Mouse (Mus musculus) stomach, embryonic 15.5 days (tissue): Measurements from ENCODE around the gene Kctd2. TPM values are rescaled to one million over a fixed set of nuclear protein-coding genes. Genes with fewer than 3 reads are reported as not detected.
A peak's percentile ranks its signal among the peaks of the same experiment; 100 is the strongest.
"Not testable (repeated sequence)": the region's sequence is repeated elsewhere in the genome, so short reads cannot be mapped to it uniquely, and the experiment has no call there.

ENCODE experiments used
- ATAC-seq: fragments of 200-750 bp; cut with Nextera tagmentation; 2 replicates; pipeline ENCODE4 v1.8.0; 2017; ENCODE audit warnings: low read depth, moderate number of reproducible peaks, moderate TSS enrichment; ENCODE audit not compliant: insufficient read depth, low FRiP score
- H3K27ac ChIP-seq: fragments of 300-500 bp; sonication (generic); 2 replicates; pipeline ENCODE4 v1.5.1; 2015; ENCODE audit warnings: mild to moderate bottlenecking, inconsistent platforms
- H3K27me3 ChIP-seq: fragments of 300-500 bp; sonication (generic); replicated peaks from 2 replicates; pipeline ENCODE4 v1.6.1; 2015; ENCODE audit warnings: inconsistent platforms
- H3K36me3 ChIP-seq: fragments of 300-500 bp; sonication (generic); 2 replicates; pipeline ENCODE4 v1.6.1; 2015; ENCODE audit warnings: inconsistent platforms
- H3K4me1 ChIP-seq: fragments of 300-500 bp; sonication (generic); 2 replicates; pipeline ENCODE4 v1.6.1; 2015; ENCODE audit warnings: inconsistent platforms
- H3K4me2 ChIP-seq: fragments of 300-500 bp; sonication (generic); 2 replicates; pipeline ENCODE4 v1.6.1; 2015; ENCODE audit warnings: mild to moderate bottlenecking, inconsistent platforms
- H3K4me3 ChIP-seq: fragments of 300-500 bp; sonication (generic); replicated peaks from 2 replicates; pipeline ENCODE4 v1.5.1; 2015; ENCODE audit warnings: inconsistent platforms
- H3K9ac ChIP-seq: fragments of 300-500 bp; sonication (generic); 2 replicates; pipeline ENCODE4 v1.6.1; 2015; ENCODE audit warnings: inconsistent platforms
- H3K9me3 ChIP-seq: fragments of 300-500 bp; sonication (generic); 2 replicates; pipeline ENCODE4 v1.6.1; 2016; ENCODE audit warnings: inconsistent platforms
- WGBS: fragments of 180-500 bp; shearing (Covaris S2); methylation state at CpG from one replicate; pipeline ENCODE4 v1.1.7; 2015; 5-methylcytosine and 5-hydroxymethylcytosine counted together
- polyA plus RNA-seq: library from polyadenylated mRNA; unstranded; fragments of >200 nt; fragmentation: Nextera tagmentation; extraction: Ambion mirVana; gene quantifications from 2 replicates; pipeline ENCODE4 v1.2.1, GENCODE M21; 2015

Gene Kctd2
- polyA plus RNA-seq, 1 experiment from 2014 or later, result 15.6 TPM

GRCm38 (mm10) chr11:115381743-115382539, 38.0 kb upstream of the Kctd2 start, which contains the start of gene Cdr2l:
Gene Cdr2l, plus strand, starts transcription at chr11:115381916.
- Histone ChIP-seq H3K9ac (peak within 1 kb of the TSS; percentile 76), H3K4me1 (peaks cover 27% of the 10 kb centered on the region), H3K27ac (peak within 1 kb of the TSS; percentile 84), H3K9me3 (no peaks in the 10 kb centered on the region), H3K4me2 (peak within 1 kb of the TSS; percentile 78), H3K27me3 (no peaks in the 10 kb centered on the region), H3K36me3 (no peaks in the 10 kb centered on the region), H3K4me3 (peak within 1 kb of the TSS; percentile 74)
- ATAC-seq, result peak; percentile 89
- under 1% methylated on average over 74 of the region's 76 CpGs for WGBS

DNA sequence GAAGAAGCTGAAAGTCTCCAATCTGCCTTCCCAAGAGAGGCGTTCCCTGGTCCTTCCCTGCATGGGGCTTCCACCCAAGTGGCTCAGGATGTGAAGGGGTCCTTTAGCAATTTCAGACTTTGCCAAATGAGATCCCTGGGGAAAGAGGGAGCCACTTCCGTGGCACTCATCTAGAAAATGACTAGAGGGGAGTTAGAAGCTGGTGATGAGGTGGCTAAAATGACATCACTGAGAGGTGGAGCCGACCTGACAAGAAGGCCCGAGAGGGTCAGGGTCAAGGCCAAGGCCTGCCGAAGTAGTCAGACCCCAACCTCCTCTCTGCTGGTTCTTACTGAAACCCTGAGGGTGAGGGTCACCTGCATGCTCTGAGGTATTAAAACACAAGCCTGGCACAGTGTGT, 37.0 kb upstream of the Kctd2 start:
- Histone ChIP-seq H3K27ac (no peak overlapping the region), H3K9ac (0 out of 2 replicates have a peak overlapping the region, but pooled peaks have one; percentile 76)
- 26% methylated on average over 5 of the region's 5 CpGs for WGBS

DNA sequence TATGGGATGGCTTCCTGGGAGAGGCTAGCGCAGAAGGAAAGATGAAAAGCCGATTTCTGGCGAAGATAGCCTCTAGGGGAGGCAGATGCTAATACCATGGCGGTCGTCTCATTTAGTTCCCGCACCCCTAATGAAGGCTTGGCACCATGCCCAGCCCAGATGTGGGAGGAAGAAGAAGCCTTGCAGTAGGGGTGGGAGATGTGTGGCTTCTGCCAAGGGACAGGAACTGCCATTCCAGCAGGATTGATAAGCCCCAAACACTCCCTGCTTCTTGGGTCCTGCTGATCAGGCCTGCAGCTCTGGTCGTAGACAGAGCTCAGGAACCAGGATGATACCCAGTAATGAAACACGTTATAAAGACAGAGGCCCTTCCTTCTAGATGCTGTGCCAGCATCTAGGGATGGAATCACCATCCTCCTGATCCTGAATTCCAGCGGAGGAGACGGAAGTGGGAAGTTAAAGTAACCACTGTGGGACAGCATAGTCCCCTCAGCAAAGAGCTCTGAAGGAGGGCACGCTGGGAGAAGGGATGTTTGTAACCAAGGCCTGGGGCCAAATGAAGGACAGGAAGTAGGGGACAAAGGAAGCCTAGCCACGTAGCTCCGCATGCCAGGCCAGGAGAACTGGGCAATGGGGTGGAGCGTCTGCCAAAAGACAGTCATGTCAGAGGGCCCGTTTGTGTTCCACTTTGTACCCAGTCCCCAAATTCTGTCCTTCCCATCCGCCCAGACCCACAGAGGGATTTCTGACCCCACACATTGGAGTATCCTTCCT, 36.0 kb upstream of the Kctd2 start:
- H3K4me3 ChIP-seq, result peak overlapping the region; percentile 74; the same call in 1 of the 2 replicates
- H3K27me3 ChIP-seq, result no peaks in the 10 kb centered on the region
- H3K4me1 ChIP-seq, result peaks cover 27% of the 10 kb centered on the region
- no peak overlapping the region for H3K9ac ChIP-seq
- peak overlapping the region; percentile 78 for H3K4me2 ChIP-seq
- peak overlapping the region; percentile 48 for H3K27ac ChIP-seq
- no peaks in the 10 kb centered on the region for H3K9me3 ChIP-seq
- no peaks in the 10 kb centered on the region for H3K36me3 ChIP-seq
- 53% methylated on average over 16 of the region's 16 CpGs for WGBS
- ATAC-seq, result no peak

More for the DNA sequence above, 37.0 kb upstream of the Kctd2 start:
- H3K4me1 ChIP-seq, result peaks cover 27% of the 10 kb centered on the region
- ATAC-seq, result no peak
- no peaks in the 10 kb centered on the region for H3K9me3 ChIP-seq
- no peaks in the 10 kb centered on the region for H3K36me3 ChIP-seq
- H3K27me3 ChIP-seq, result no peaks in the 10 kb centered on the region
- H3K4me3 ChIP-seq, result peak overlapping the region; percentile 74
- H3K4me2 ChIP-seq, result peak overlapping the region; percentile 78

GRCm38 (mm10) chr11:115384587-115384986, 35.3 kb upstream of the Kctd2 start:
- no peaks in the 10 kb centered on the region for H3K9me3 ChIP-seq
- H3K4me3 ChIP-seq, result no peak overlapping the region
- H3K4me2 ChIP-seq, result 0 out of 2 replicates have a peak overlapping the region, but pooled peaks have one; percentile 78
- no peak for ATAC-seq
- H3K27me3 ChIP-seq, result no peaks in the 10 kb centered on the region
- no peak overlapping the region for H3K9ac ChIP-seq
- peaks cover 27% of the 10 kb centered on the region for H3K4me1 ChIP-seq
- WGBS, result 80% methylated on average over 5 of the region's 5 CpGs
- no peak overlapping the region for H3K27ac ChIP-seq
- no peaks in the 10 kb centered on the region for H3K36me3 ChIP-seq

DNA sequence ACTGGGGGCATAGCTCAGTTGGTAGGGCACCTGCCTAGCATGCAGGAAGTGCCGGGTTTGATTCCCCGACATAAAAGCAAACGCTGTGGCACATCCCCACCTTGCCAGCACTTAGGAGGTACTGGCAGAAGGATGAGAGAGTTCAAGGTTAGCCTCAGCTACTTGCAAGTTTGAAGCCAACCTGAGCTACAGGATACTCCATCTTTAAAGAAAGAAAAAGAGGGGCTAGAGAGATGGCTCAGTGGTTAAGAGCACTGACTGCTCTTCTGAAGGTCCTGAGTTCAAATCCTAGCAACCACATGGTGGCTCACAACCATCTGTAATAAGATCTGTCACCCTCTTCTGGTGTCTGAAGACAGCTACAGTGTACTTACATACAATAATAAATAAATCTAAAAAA, 33.1 kb upstream of the Kctd2 start:
- not testable (repeated sequence) for H3K27me3 ChIP-seq, H3K4me3 ChIP-seq, H3K9ac ChIP-seq, H3K27ac ChIP-seq, H3K9me3 ChIP-seq, H3K36me3 ChIP-seq, H3K4me2 ChIP-seq, ATAC-seq
- WGBS, result 89% methylated on average over 3 of the region's 3 CpGs
- peaks cover 23% of the 10 kb centered on the region for H3K4me1 ChIP-seq

GRCm38 (mm10) chr11:115391358-115391757, 28.6 kb upstream of the Kctd2 start:
- 92% methylated on average over 7 of the region's 7 CpGs for WGBS

DNA sequence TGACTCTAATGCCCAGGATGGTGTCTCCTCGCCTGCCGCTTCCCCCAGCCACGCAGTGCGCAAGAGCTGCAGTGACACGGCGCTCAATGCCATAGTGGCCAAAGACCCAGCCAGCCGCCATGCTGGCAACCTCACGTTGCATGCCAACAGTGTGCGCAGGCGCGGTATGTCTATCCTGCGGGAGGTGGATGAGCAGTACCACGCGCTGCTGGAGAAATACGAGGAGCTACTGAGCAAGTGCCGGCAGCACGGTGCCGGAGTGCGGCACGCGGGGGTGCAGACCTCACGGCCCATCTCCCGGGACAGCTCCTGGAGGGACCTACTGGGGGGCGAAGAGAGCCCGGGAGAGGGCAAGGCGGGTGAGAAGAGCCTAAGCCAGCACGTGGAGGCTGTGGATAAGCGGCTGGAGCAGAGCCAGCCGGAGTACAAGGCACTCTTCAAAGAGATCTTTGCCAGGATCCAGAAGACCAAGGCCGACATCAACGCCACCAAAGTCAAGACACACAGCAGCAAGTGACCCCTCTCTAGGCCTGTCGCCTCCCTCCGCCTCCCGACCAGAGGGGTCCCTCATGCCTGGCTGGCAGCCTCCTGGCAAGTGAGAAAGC, 26.1 kb upstream of the Kctd2 start:
- Histone ChIP-seq H3K36me3 (peaks cover 11% of the 10 kb centered on the region), H3K4me1 (no peaks in the 10 kb centered on the region), H3K27ac (no peak overlapping the region), H3K4me2 (peak overlapping the region; percentile 5; the same call in 1 of the 2 replicates), H3K4me3 (no peak overlapping the region), H3K27me3 (no peaks in the 10 kb centered on the region), H3K9ac (no peak overlapping the region), H3K9me3 (no peaks in the 10 kb centered on the region)
- ATAC-seq, result peak; percentile 43; the same call in 1 of the 2 replicates
- 63% methylated on average over 34 of the region's 34 CpGs for WGBS

More at GRCm38 (mm10) chr11:115391358-115391757, 28.6 kb upstream of the Kctd2 start:
- H3K4me3 ChIP-seq, result no peak overlapping the region
- H3K36me3 ChIP-seq, result peaks cover 11% of the 10 kb centered on the region
- H3K4me2 ChIP-seq, result no peak overlapping the region
- no peaks in the 10 kb centered on the region for H3K9me3 ChIP-seq
- ATAC-seq, result no peak
- H3K9ac ChIP-seq, result no peak overlapping the region
- no peak overlapping the region for H3K27ac ChIP-seq
- H3K4me1 ChIP-seq, result no peaks in the 10 kb centered on the region
- H3K27me3 ChIP-seq, result no peaks in the 10 kb centered on the region

DNA sequence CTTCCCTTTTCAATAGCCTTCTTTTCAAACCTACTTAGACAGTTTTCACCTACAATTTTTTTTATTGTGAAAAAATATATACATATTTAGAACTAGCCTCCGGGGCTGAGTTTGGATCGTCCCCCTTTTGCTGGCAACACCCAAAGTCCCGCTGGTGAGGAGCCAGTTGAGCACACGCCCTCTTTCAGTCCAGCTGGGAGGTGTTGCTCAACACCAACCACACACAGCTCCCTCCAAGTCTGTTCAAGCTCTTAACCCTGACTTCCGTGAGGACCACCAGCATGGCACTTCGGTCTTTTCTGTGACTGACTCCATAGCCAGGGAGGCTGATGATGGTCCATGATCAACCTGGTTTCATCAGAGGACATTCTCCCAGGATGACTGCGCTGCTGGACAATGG, 21.8 kb upstream of the Kctd2 start:
- Histone ChIP-seq H3K27me3 (no peaks in the 10 kb centered on the region), H3K9me3 (no peaks in the 10 kb centered on the region), H3K9ac (no peak overlapping the region), H3K4me1 (0 out of 2 replicates have a peak, but pooled peaks cover 2% of the 10 kb centered on the region), H3K4me3 (no peak overlapping the region), H3K4me2 (no peak overlapping the region), H3K36me3 (peaks cover 11% of the 10 kb centered on the region; the same call in 1 of the 2 replicates), H3K27ac (no peak overlapping the region)
- 64% methylated on average over 7 of the region's 7 CpGs for whole genome bisulfite sequencing
- ATAC-seq, result no peak

DNA sequence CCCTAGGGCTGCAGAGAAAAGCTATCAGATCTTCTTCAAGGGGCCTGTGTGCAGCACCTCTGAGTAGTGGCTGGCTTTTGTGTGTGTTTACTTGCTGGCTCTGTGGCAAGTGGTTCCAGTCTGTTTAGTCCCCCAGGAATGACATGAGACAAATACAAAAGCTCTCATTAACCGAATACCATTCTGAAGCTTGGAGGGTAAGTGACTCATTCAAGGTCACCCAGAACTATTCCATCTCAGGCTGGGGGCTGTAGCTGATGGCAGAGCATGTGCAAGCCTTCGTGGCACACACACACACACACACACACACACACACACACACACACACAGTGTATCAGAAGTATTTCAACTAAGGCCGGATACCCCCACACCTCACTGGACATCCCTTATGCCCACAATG, 19.8 kb upstream of the Kctd2 start:
- Histone ChIP-seq H3K4me1 (peaks cover 11% of the 10 kb centered on the region; the same call in 1 of the 2 replicates), H3K4me3 (no peak overlapping the region), H3K9ac (no peak overlapping the region), H3K27ac (0 out of 2 replicates have a peak overlapping the region, but pooled peaks have one; percentile 21), H3K9me3 (no peaks in the 10 kb centered on the region), H3K4me2 (no peak overlapping the region), H3K27me3 (no peaks in the 10 kb centered on the region), H3K36me3 (no peaks in the 10 kb centered on the region)
- 61% methylated on average over 3 of the region's 3 CpGs for WGBS
- ATAC-seq, result no peak

GRCm38 (mm10) chr11:115400630-115401391, 19.1 kb upstream of the Kctd2 start:
- H3K4me1 ChIP-seq, result peaks cover 11% of the 10 kb centered on the region; the same call in 1 of the 2 replicates
- no peak overlapping the region for H3K4me2 ChIP-seq
- 0 out of 2 replicates have a peak overlapping the region, but pooled peaks have one; percentile 21 for H3K27ac ChIP-seq
- WGBS, result 42% methylated on average over 11 of the region's 11 CpGs
- no peaks in the 10 kb centered on the region for H3K27me3 ChIP-seq
- no peak overlapping the region for H3K4me3 ChIP-seq
- H3K9ac ChIP-seq, result no peak overlapping the region
- no peak for ATAC-seq
- H3K36me3 ChIP-seq, result no peaks in the 10 kb centered on the region
- H3K9me3 ChIP-seq, result no peaks in the 10 kb centered on the region
